Mouse (Mus musculus) liver, adult 2 months (tissue): ENCODE measurements at regions not wholly inside any gene's neighbourhood (a gene's known extent, or its start where the extent isn't known, plus 50 kb on each side); places are given as distances from the start of the nearest gene placed in this dataset.

Source experiments
- CTCF ChIP-seq: fragments of 200-500 bp; IDR thresholded peaks from 2 replicates; pipeline ENCODE4 v1.5.1; 2011; ENCODE audit warnings: low read depth, low read length, control low read depth
- POLR2A ChIP-seq: fragments of 200-500 bp; IDR thresholded peaks from 2 replicates; pipeline ENCODE4 v1.6.1; 2011; ENCODE audit warnings: low read length, control low read depth; ENCODE audit not compliant: insufficient read depth; ENCODE audit errors: extremely low read depth

DNA sequence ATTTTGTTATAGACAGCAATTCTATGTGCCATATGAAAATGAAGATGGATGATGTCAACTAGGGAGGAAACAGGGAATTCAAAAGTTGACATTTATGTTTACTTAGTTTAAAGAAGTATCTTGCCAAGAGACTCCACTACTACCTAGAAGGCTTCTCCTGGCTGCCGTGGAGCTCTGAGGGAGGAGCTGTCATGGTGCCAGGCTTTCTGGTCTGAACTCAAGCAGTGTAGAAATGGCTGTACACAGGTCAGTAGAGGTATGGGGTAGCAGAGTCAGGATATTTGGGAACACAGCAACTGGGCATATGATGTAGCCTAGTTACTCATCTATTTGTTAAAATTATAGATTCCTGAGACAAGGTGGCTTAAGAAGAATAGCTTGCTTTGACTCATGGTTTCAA lies 341.4 kb upstream of the Zfp703 start:
- TF ChIP-seq POLR2A (no peak), CTCF (no peak)
